Mouse (Mus musculus) liver, embryonic 14.5 days (tissue): ENCODE data around the gene Cblc. TPM values are rescaled to one million over a fixed set of nuclear protein-coding genes. Genes with fewer than 3 reads are reported as not detected.
A peak's percentile ranks its signal among the peaks of the same experiment; 100 is the strongest.

Source experiments
- ATAC-seq: fragments of 200-750 bp; cut with Nextera tagmentation; 2 replicates; pipeline ENCODE4 v1.8.0; 2017; ENCODE audit warnings: moderate number of reproducible peaks, mild to moderate bottlenecking, moderate library complexity; ENCODE audit not compliant: insufficient read depth
- DNase-seq, 3 experiments: peaks; one replicate each; pipeline ENCODE4 v3.0.0-alpha.2; 2012 to 2013; ENCODE audit warnings: low read depth in 3 of 3, low spot score in 3 of 3
- H3K27ac ChIP-seq: fragments of 300-500 bp; sonication (generic); 2 replicates; pipeline ENCODE4 v1.5.1; 2014; ENCODE audit warnings: moderate library complexity, mild to moderate bottlenecking, control low read depth, inconsistent platforms
- H3K27me3 ChIP-seq: fragments of 300-500 bp; sonication (generic); 2 replicates; pipeline ENCODE4 v1.6.1; 2014; ENCODE audit warnings: mild to moderate bottlenecking, low read length, moderate library complexity; ENCODE audit not compliant: control insufficient read depth, insufficient read depth
- H3K36me3 ChIP-seq: fragments of 300-500 bp; sonication (generic); replicated peaks from 2 replicates; pipeline ENCODE4 v1.6.1; 2014; ENCODE audit warnings: low read depth; ENCODE audit not compliant: control insufficient read depth, insufficient read depth
- H3K4me1 ChIP-seq, 2 experiments: fragments of 200-500 bp in 1 of 2; fragments of 300-500 bp in 1 of 2; sonication (generic) in 1 of 2; replicated peaks; 2 replicates each; pipeline ENCODE4 v1.6.1; 2012 to 2014; ENCODE audit warnings: antibody characterized with exemption in 1 of 2, inconsistent platforms in 1 of 2, low read length in 1 of 2; ENCODE audit not compliant: control insufficient read depth in 2 of 2, insufficient read depth in 2 of 2
- H3K4me2 ChIP-seq: fragments of 300-500 bp; sonication (generic); 2 replicates; pipeline ENCODE4 v1.6.1; 2014; ENCODE audit warnings: low read depth, mild to moderate bottlenecking, control low read depth, moderate library complexity
- H3K4me3 ChIP-seq, 2 experiments: fragments of 200-500 bp in 1 of 2; fragments of 300-500 bp in 1 of 2; sonication (generic) in 1 of 2; 2 replicates each; pipeline ENCODE4 v1.5.1; 2012 to 2014; ENCODE audit warnings: low read depth in 2 of 2, low read length in 2 of 2, mild to moderate bottlenecking in 2 of 2, control low read depth in 1 of 2, inconsistent platforms in 1 of 2, moderate library complexity in 1 of 2; ENCODE audit not compliant: insufficient read depth in 1 of 2
- H3K9ac ChIP-seq: fragments of 300-500 bp; sonication (generic); replicated peaks from 2 replicates; pipeline ENCODE4 v1.6.1; 2014; ENCODE audit warnings: mild to moderate bottlenecking, control low read depth, moderate library complexity
- H3K9me3 ChIP-seq: fragments of 300-500 bp; sonication (generic); 2 replicates; pipeline ENCODE4 v1.6.1; 2016; ENCODE audit warnings: low read length, mixed read lengths; ENCODE audit not compliant: control insufficient read depth
- CTCF ChIP-seq: IDR thresholded peaks from 2 replicates; pipeline ENCODE4 v1.5.1; 2016; ENCODE audit warnings: antibody characterized with exemption, low read depth, control low read depth
- EP300 ChIP-seq: IDR thresholded peaks from 2 replicates; pipeline ENCODE4 v1.6.1; 2016; ENCODE audit warnings: antibody characterized with exemption, low read depth
- WGBS: fragments of 180-500 bp; shearing (Covaris S2); extraction: QIAGEN DNeasy Blood & Tissue Kit; methylation state at CpG from one replicate; pipeline ENCODE4 v1.1.7; 2014; ENCODE audit not compliant: insufficient replicate concordance; 5-methylcytosine and 5-hydroxymethylcytosine counted together
- polyA plus RNA-seq, 2 experiments: library from polyadenylated mRNA; depleted of rRNA in 1 of 2; stranded (reverse) in 1 of 2; unstranded in 1 of 2; fragments of >200 nt; fragmentation: Nextera tagmentation in 1 of 2; extraction: Ambion mirVana in 1 of 2; gene quantifications; 2 replicates each; pipeline versions ENCODE4 v1.2.1 to v1.2.3; 2012 to 2014

Cblc gene
- polyA plus RNA-seq, 2 experiments = 0.95 to 1.1 TPM

GRCm38 (mm10) chr7:19823256-19824181, 26.9 kb upstream of the Cblc start:
- Histone ChIP-seq H3K4me2 (peak overlapping the region; percentile 32), H3K4me1 (peaks cover 0 to 20% of the 10 kb centered on the region in 2 experiments; a peak in 2 of 4 replicates), H3K27ac (peak overlapping the region; percentile 35), H3K9me3 (no peaks in the 10 kb centered on the region), H3K4me3 (no peak overlapping the region), H3K36me3 (no peaks in the 10 kb centered on the region), H3K9ac (no peak overlapping the region), H3K27me3 (peaks cover 19% of the 10 kb centered on the region)
- DNase-seq (no peak), ATAC-seq (0 out of 2 replicates have a peak, but pooled peaks have one; percentile 11)
- 10% methylated on average over 16 of the region's 16 CpGs for WGBS
- TF ChIP-seq CTCF (no peak), EP300 (no peak)

GRCm38 (mm10) chr7:19822604-19823058, 26.0 kb upstream of the Cblc start, which contains the start of gene Bcl3:
Gene Bcl3, minus strand, starts transcription at chr7:19822770.
- peak within 1 kb of the TSS; percentile 62 for H3K4me2 ChIP-seq
- peaks cover 19% of the 10 kb centered on the region for H3K27me3 ChIP-seq
- no peak within 1 kb of the TSS; the same call in 1 of the 2 replicates for H3K9ac ChIP-seq
- peak within 1 kb of the TSS; percentile 35; the same call in 1 of the 2 replicates for H3K27ac ChIP-seq
- WGBS = 2% methylated on average over 42 of the region's 42 CpGs
- H3K4me3 ChIP-seq = peak within 1 kb of the TSS; percentile 39 to 53
- no peaks in the 10 kb centered on the region for H3K36me3 ChIP-seq
- H3K9me3 ChIP-seq = no peaks in the 10 kb centered on the region
- peaks cover 0 to 28% of the 10 kb centered on the region in 2 experiments; a peak in 2 of 4 replicates for H3K4me1 ChIP-seq
- 0 out of 2 replicates have a peak, but pooled peaks have one; percentile 13 for ATAC-seq
- no peak for TF ChIP-seq CTCF
- no peak for TF ChIP-seq EP300
- DNase-seq = no peak

GRCm38 (mm10) chr7:19822193-19822592, 25.6 kb upstream of the Cblc start:
- DNase-seq (no peak), ATAC-seq (no peak)
- H3K4me1 ChIP-seq = peaks cover 0 to 28% of the 10 kb centered on the region in 2 experiments; a peak in 2 of 4 replicates
- H3K9me3 ChIP-seq = no peaks in the 10 kb centered on the region
- H3K9ac ChIP-seq = no peak overlapping the region; the same call in 1 of the 2 replicates
- peaks cover 19% of the 10 kb centered on the region for H3K27me3 ChIP-seq
- H3K36me3 ChIP-seq = no peaks in the 10 kb centered on the region
- TF ChIP-seq CTCF = no peak
- no peak for TF ChIP-seq EP300
- peak overlapping the region; percentile 39 to 53 for H3K4me3 ChIP-seq
- peak overlapping the region; percentile 62 for H3K4me2 ChIP-seq
- no peak overlapping the region for H3K27ac ChIP-seq
- WGBS = 6% methylated on average over 20 of the region's 20 CpGs

- DNase-seq = no peak
- Histone ChIP-seq H3K27ac (no peak overlapping the region), H3K9ac (no peak overlapping the region), H3K4me3 (peak overlapping the region; percentile 39 to 53; a peak in 3 of 4 replicates), H3K36me3 (no peaks in the 10 kb centered on the region), H3K4me1 (peaks cover 0 to 28% of the 10 kb centered on the region in 2 experiments; a peak in 2 of 4 replicates), H3K27me3 (peaks cover 19% of the 10 kb centered on the region), H3K4me2 (peak overlapping the region; percentile 62), H3K9me3 (no peaks in the 10 kb centered on the region)
- WGBS = 60% methylated on average over 7 of the region's 7 CpGs
- ATAC-seq = no peak
- TF ChIP-seq CTCF = no peak
- no peak for TF ChIP-seq EP300
Observed at GRCm38 (mm10) chr7:19821633-19822032, 25.0 kb upstream of the Cblc start.
